Mouse (Mus musculus): Measurements from ENCODE around the gene Tanc1. TPM values are rescaled to one million over a fixed set of nuclear protein-coding genes. Genes with fewer than 3 reads are reported as not detected.
A peak's percentile ranks its signal among the peaks of the same experiment; 100 is the strongest.
"Not testable (repeated sequence)": the region's sequence is repeated elsewhere in the genome, so short reads cannot be mapped to it uniquely, and the experiment has no call there.

Tanc1 gene
- polyA plus RNA-seq, 1 experiment = 0.01 TPM

GRCm38 (mm10) chr2:59841189-59841939, 229.5 kb downstream of the Tanc1 start:
- H3K36me3 ChIP-seq (ENCODE audit: control insufficient read depth) = no peaks in the 10 kb centered on the region; the same call in 1 of the 2 replicates
- no peaks in the 10 kb centered on the region for H3K27me3 ChIP-seq (ENCODE audit: control insufficient read depth)
- H3K4me1 ChIP-seq (ENCODE audit: control insufficient read depth) = peaks cover 20% of the 10 kb centered on the region
- no peaks in the 10 kb centered on the region for H3K9me3 ChIP-seq (ENCODE audit: control insufficient read depth, low read length)
- TF ChIP-seq GATA1 (IDR thresholded peaks at IDR 0.05; ENCODE audit: low read length) = no peak
- no peak for TF ChIP-seq TAL1 (IDR thresholded peaks at IDR 0.05; ENCODE audit: low read length)
- H3K4me3 ChIP-seq (replicated peaks) = peak overlapping the region; percentile 2

GRCm38 (mm10) chr2:59841944-59842343, 230.1 kb downstream of the Tanc1 start:
- Histone ChIP-seq H3K27me3 (ENCODE audit: control insufficient read depth) (no peaks in the 10 kb centered on the region), H3K4me1 (ENCODE audit: control insufficient read depth) (peaks cover 20% of the 10 kb centered on the region), H3K4me3 (replicated peaks) (no peak overlapping the region), H3K36me3 (ENCODE audit: control insufficient read depth) (no peaks in the 10 kb centered on the region; the same call in 1 of the 2 replicates), H3K9me3 (ENCODE audit: control insufficient read depth, low read length) (no peaks in the 10 kb centered on the region)
- TF ChIP-seq TAL1 (IDR thresholded peaks at IDR 0.05; ENCODE audit: low read length) (no peak), GATA1 (IDR thresholded peaks at IDR 0.05; ENCODE audit: low read length) (no peak)

DNA sequence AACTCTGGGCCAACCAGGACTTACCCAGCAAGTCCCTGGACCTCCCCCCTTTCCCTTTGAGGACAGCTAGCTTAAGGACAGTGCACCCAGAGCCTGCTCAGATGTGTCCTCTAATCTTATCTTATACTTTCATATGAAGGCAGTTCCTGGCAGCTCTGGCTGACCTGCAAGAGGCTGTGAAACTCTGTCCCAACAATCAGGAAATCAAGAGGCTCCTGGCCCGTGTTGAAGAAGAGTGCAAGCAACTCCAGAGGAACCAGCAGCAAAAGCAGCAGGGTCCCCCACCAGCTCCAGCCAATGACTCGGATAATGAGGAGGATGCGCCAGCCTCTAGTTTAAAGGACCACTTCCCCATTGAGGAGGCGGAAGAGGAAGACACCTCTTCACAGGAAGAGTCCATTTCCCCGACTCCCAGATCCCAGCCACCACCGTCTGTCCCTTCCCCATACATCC, 230.7 kb downstream of the Tanc1 start:
- no peaks in the 10 kb centered on the region; the same call in 1 of the 2 replicates for H3K36me3 ChIP-seq (ENCODE audit: control insufficient read depth)
- TF ChIP-seq GATA1 (IDR thresholded peaks at IDR 0.05; ENCODE audit: low read length) = no peak
- TF ChIP-seq TAL1 (IDR thresholded peaks at IDR 0.05; ENCODE audit: low read length) = no peak
- H3K27me3 ChIP-seq (ENCODE audit: control insufficient read depth) = no peaks in the 10 kb centered on the region
- H3K4me3 ChIP-seq (replicated peaks) = no peak overlapping the region
- H3K4me1 ChIP-seq (ENCODE audit: control insufficient read depth) = peaks cover 20% of the 10 kb centered on the region
- no peaks in the 10 kb centered on the region for H3K9me3 ChIP-seq (ENCODE audit: control insufficient read depth, low read length)

DNA sequence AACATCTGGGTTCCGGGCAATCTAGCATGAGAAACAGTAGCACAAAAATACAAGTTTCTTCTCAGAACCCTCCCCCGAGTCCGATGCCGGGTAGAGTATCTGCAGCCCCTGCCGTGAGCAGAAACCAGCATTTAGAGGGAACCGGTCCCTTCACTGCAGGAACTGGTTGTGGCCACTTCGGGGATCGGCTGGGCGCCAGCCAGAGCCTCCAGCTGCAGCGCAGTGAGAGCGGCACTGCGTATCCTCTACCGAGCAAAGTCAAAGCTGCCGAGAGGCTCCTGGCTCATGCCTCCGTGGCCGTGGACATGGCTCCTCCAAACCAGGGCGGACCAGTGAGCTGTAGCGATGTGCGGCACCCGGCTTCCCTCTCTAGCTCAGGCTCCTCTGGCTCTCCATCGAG, 231.3 kb downstream of the Tanc1 start:
- Histone ChIP-seq H3K9me3 (ENCODE audit: control insufficient read depth, low read length) (no peaks in the 10 kb centered on the region), H3K36me3 (ENCODE audit: control insufficient read depth) (no peaks in the 10 kb centered on the region; the same call in 1 of the 2 replicates), H3K4me1 (ENCODE audit: control insufficient read depth) (peaks cover 20% of the 10 kb centered on the region), H3K4me3 (replicated peaks) (no peak overlapping the region), H3K27me3 (ENCODE audit: control insufficient read depth) (no peaks in the 10 kb centered on the region)
- TF ChIP-seq GATA1 (IDR thresholded peaks at IDR 0.05; ENCODE audit: low read length) (no peak), TAL1 (IDR thresholded peaks at IDR 0.05; ENCODE audit: low read length) (no peak)

DNA sequence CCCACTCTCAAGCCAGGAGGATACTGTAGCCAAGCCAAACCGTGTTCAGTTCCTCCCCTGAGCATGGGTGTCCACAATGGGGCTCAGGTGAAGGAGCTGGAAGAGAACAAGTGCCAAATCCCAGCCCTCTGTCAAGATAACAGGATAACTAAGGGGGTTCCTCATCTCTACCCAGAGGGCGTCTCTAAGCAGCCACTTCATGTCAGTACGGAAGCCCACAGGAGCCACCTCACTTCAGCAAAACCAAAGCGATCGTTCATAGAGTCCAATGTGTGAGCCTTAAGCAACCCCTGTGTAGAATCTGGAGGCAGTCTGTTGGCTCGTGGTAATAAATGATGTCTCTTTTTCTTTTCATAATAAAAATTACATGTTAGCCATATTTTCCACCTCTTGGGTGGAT, 232.0 kb downstream of the Tanc1 start:
- Histone ChIP-seq H3K4me3 (replicated peaks) (no peak overlapping the region), H3K9me3 (ENCODE audit: control insufficient read depth, low read length) (no peaks in the 10 kb centered on the region), H3K27me3 (ENCODE audit: control insufficient read depth) (no peaks in the 10 kb centered on the region), H3K36me3 (ENCODE audit: control insufficient read depth) (no peaks in the 10 kb centered on the region; the same call in 1 of the 2 replicates), H3K4me1 (ENCODE audit: control insufficient read depth) (peaks cover 20% of the 10 kb centered on the region)
- TF ChIP-seq GATA1 (IDR thresholded peaks at IDR 0.05; ENCODE audit: low read length) (no peak), TAL1 (IDR thresholded peaks at IDR 0.05; ENCODE audit: low read length) (no peak)

GRCm38 (mm10) chr2:59851885-59852284, 240.0 kb downstream of the Tanc1 start:
- not testable (repeated sequence) for H3K4me1 ChIP-seq (ENCODE audit: control insufficient read depth); H3K36me3 ChIP-seq (ENCODE audit: control insufficient read depth); H3K27me3 ChIP-seq (ENCODE audit: control insufficient read depth); H3K9me3 ChIP-seq (ENCODE audit: control insufficient read depth, low read length); H3K4me3 ChIP-seq (replicated peaks)

DNA sequence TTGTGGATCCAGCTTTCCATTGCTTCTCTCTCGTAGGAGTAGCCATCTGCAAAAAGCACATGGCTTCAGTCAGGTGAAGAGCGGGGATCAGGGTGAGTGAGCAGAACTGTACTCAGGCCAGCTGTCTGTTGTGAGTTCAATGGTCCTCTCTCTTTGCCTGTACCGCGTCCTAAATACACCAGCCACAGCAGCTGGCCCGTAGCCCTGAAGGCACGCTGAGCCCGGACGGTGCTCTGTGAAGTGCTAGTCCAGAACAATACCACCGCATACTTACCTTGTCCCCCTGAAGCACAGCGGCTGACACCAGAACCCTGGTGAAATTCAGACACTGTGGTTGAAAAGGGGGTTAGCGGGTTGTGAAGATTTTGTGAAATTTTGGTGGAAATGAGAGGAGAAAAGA, 241.1 kb downstream of the Tanc1 start:
- H3K36me3 ChIP-seq (ENCODE audit: control insufficient read depth) = no peaks in the 10 kb centered on the region
- no peaks in the 10 kb centered on the region for H3K9me3 ChIP-seq (ENCODE audit: control insufficient read depth, low read length)
- H3K4me3 ChIP-seq (replicated peaks) = no peak overlapping the region
- TF ChIP-seq TAL1 (IDR thresholded peaks at IDR 0.05; ENCODE audit: low read length) (no peak), GATA1 (IDR thresholded peaks at IDR 0.05; ENCODE audit: low read length) (no peak)
- H3K4me1 ChIP-seq (ENCODE audit: control insufficient read depth) = no peaks in the 10 kb centered on the region
- H3K27me3 ChIP-seq (ENCODE audit: control insufficient read depth) = no peaks in the 10 kb centered on the region

DNA sequence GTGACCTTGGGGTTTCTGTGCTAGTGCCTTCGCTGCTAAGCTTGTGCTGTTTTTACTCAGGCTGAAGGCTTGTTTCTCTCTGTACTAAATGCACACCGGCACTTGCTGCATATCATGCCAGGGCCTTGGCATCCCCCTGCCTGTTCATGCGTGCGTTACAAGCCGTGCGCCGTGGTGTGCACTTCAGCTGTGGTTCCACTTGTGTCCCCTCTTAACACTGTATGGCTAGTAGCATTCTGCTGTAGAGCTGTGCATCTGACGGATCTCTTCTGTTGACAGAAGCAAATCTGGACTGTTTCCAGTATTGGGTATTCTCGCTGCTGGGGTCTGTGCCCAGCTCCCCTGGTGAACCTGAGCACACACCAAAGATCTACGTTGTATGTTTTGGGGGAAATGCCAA, 241.7 kb downstream of the Tanc1 start:
- TF ChIP-seq GATA1 (IDR thresholded peaks at IDR 0.05; ENCODE audit: low read length) (no peak), TAL1 (IDR thresholded peaks at IDR 0.05; ENCODE audit: low read length) (no peak)
- H3K36me3 ChIP-seq (ENCODE audit: control insufficient read depth) = no peaks in the 10 kb centered on the region
- H3K27me3 ChIP-seq (ENCODE audit: control insufficient read depth) = no peaks in the 10 kb centered on the region
- no peak overlapping the region for H3K4me3 ChIP-seq (replicated peaks)
- H3K9me3 ChIP-seq (ENCODE audit: control insufficient read depth, low read length) = no peaks in the 10 kb centered on the region
- H3K4me1 ChIP-seq (ENCODE audit: control insufficient read depth) = no peaks in the 10 kb centered on the region

DNA sequence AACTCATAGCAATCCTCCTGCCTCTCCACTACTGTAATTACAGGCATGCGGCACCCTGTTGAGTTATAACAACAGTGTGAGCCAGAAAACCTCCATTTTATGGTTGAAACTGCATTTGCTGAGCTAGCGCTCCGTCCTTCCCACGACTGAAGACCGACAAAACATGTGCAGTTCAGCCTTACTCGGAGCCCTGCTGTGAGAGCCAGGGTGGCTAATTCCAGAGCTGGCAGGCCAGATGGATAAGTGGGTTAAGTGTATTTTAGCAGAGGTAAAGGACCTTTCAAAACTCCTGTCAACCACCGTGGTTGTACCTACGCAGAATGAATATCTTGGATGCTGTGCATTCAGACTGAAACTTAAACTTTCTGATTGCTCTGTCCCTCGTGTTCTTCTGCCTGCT, 242.5 kb downstream of the Tanc1 start:
- Histone ChIP-seq H3K4me3 (replicated peaks) (no peak overlapping the region), H3K36me3 (ENCODE audit: control insufficient read depth) (no peaks in the 10 kb centered on the region), H3K4me1 (ENCODE audit: control insufficient read depth) (no peaks in the 10 kb centered on the region), H3K9me3 (ENCODE audit: control insufficient read depth, low read length) (no peaks in the 10 kb centered on the region), H3K27me3 (ENCODE audit: control insufficient read depth) (no peaks in the 10 kb centered on the region)
- TF ChIP-seq GATA1 (IDR thresholded peaks at IDR 0.05; ENCODE audit: low read length) (no peak), TAL1 (IDR thresholded peaks at IDR 0.05; ENCODE audit: low read length) (no peak)

- Histone ChIP-seq H3K9me3 (ENCODE audit: control insufficient read depth, low read length) (no peaks in the 10 kb centered on the region), H3K4me3 (replicated peaks) (no peak overlapping the region), H3K36me3 (ENCODE audit: control insufficient read depth) (no peaks in the 10 kb centered on the region), H3K27me3 (ENCODE audit: control insufficient read depth) (no peaks in the 10 kb centered on the region), H3K4me1 (ENCODE audit: control insufficient read depth) (no peaks in the 10 kb centered on the region)
- TF ChIP-seq TAL1 (IDR thresholded peaks at IDR 0.05; ENCODE audit: low read length) = no peak
- TF ChIP-seq GATA1 (IDR thresholded peaks at IDR 0.05; ENCODE audit: low read length) = no peak
Measured at GRCm38 (mm10) chr2:59862618-59863017, 250.8 kb downstream of the Tanc1 start.
